Mouse (Mus musculus): ENCODE results near the gene Lrp8.

DNA sequence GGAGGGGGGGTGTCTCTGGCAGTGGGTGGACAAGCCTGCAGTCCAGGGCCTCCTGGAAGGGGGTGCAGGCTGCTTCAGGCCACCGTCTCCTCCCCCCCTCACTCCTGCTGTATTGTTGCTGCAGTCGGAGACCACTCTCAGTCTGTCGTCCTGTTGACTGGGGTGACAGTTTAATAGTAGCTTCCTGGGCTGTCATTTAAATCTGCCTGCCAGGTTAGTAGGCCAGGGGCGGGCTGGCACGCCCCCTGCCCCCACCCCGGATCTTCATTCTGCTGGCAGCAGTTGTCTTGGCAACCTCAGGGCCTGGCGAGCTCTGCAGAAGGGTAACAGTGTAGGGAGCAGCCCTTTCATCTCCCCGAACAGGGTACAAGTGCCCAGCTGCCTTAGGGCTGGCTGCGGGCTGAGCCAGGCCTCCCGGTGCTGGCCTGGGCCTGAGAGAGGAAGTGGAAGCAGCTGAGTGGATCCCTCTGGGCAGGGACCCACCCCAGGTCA lies 26.7 kb downstream of the Lrp8 start:
- TF ChIP-seq MAFK (IDR thresholded peaks at IDR 0.05; ENCODE audit: insufficient read depth, low read depth, low read length): no peak
- TF ChIP-seq CHD2 (IDR thresholded peaks at IDR 0.05; ENCODE audit: low read depth, low read length): no peak
